Mouse (Mus musculus): Measurements from ENCODE around the gene Speer4f1. TPM values are rescaled to one million over a fixed set of nuclear protein-coding genes. Genes with fewer than 3 reads are reported as not detected.

Speer4f1 gene
- total and polyA plus RNA-seq, 3 experiments: not detected

- no peak overlapping the region for H3K4me2 ChIP-seq (ENCODE audit: insufficient read depth, low read depth, poor library complexity, severe bottlenecking)
- DNase-seq (ENCODE audit: extremely low read depth): no peak
- no peak overlapping the region for H3K27ac ChIP-seq (ENCODE audit: insufficient read depth, low read depth)
- dilution Hi-C loops (cut with MboI; ENCODE audit: extremely low pct_ligation_motif_present, extremely low pct_unique_long_range_greater_than_20kb, low sequenced_read_pairs) (no loop called here), in situ Hi-C loops (cut with MboI; ENCODE audit: low pct_ligation_motif_present, low pct_unique_long_range_greater_than_20kb, low sequenced_read_pairs) (no loop called here)
- H3K79me2 ChIP-seq (replicated peaks; ENCODE audit: control insufficient read depth, extremely low read depth, insufficient read depth, poor library complexity, severe bottlenecking): no peaks in the 10 kb centered on the region
- no peak overlapping the region for H3K4me3 ChIP-seq (replicated peaks in 1 of 3; ENCODE audit: low read depth in 2 of 3, low read length in 2 of 3, poor library complexity in 1 of 3)
- H3K4me1 ChIP-seq (ENCODE audit: control insufficient read depth in 1 of 2, insufficient read depth in 2 of 2): no peaks in the 10 kb centered on the region
- no peaks in the 10 kb centered on the region for H3K36me3 ChIP-seq (replicated peaks in 1 of 2; ENCODE audit: control insufficient read depth in 1 of 2, insufficient read depth in 1 of 2, low read length in 1 of 2)
- no peaks in the 10 kb centered on the region for H3K9me3 ChIP-seq (replicated peaks; ENCODE audit: low read length)
- no peak overlapping the region for H3K9ac ChIP-seq (ENCODE audit: insufficient read depth, low read depth)
- no peaks in the 10 kb centered on the region for H3K27me3 ChIP-seq (replicated peaks)
- TF ChIP-seq UBTF (IDR thresholded peaks at IDR 0.05; ENCODE audit: low read depth, low read length) (no peak), ELF1 (IDR thresholded peaks at IDR 0.05; ENCODE audit: low read depth, low read length) (no peak), JUND (conservative IDR thresholded peaks at IDR 0.05; ENCODE audit: low read depth, low read length) (no peak), BHLHE40 (IDR thresholded peaks at IDR 0.05; ENCODE audit: low read depth, low read length) (no peak), E2F4 (IDR thresholded peaks at IDR 0.05; ENCODE audit: insufficient replicate concordance, low read depth, low read length) (no peak), ZNF384 (IDR thresholded peaks at IDR 0.05; ENCODE audit: low read depth, low read length) (no peak)
Observed at GRCm38 (mm10) chr5:17496650-17497049, 20.8 kb downstream of the Speer4f1 start.

GRCm38 (mm10) chr5:17499873-17500329 is 24.0 kb downstream of the Speer4f1 start:
- H3K9me3 ChIP-seq (replicated peaks; ENCODE audit: low read length): no peaks in the 10 kb centered on the region
- H3K9ac ChIP-seq (ENCODE audit: insufficient read depth, low read depth): no peak overlapping the region
- no peaks in the 10 kb centered on the region for H3K79me2 ChIP-seq (replicated peaks; ENCODE audit: control insufficient read depth, extremely low read depth, insufficient read depth, poor library complexity, severe bottlenecking)
- no peaks in the 10 kb centered on the region for H3K36me3 ChIP-seq (replicated peaks in 1 of 2; ENCODE audit: control insufficient read depth in 1 of 2, insufficient read depth in 1 of 2, low read length in 1 of 2)
- no peak for TF ChIP-seq JUN (IDR thresholded peaks at IDR 0.05; ENCODE audit: insufficient read depth, low read depth, low read length)
- no peak overlapping the region for H3K27ac ChIP-seq (ENCODE audit: insufficient read depth, low read depth)
- no peaks in the 10 kb centered on the region for H3K27me3 ChIP-seq (replicated peaks)
- no peak overlapping the region for H3K4me2 ChIP-seq (ENCODE audit: insufficient read depth, low read depth, poor library complexity, severe bottlenecking)
- dilution Hi-C loops (cut with MboI; ENCODE audit: extremely low pct_ligation_motif_present, extremely low pct_unique_long_range_greater_than_20kb, low sequenced_read_pairs): no loop called here
- H3K4me3 ChIP-seq (replicated peaks in 1 of 3; ENCODE audit: low read depth in 2 of 3, low read length in 2 of 3, poor library complexity in 1 of 3): no peak overlapping the region
- in situ Hi-C loops (cut with MboI; ENCODE audit: low pct_ligation_motif_present, low pct_unique_long_range_greater_than_20kb, low sequenced_read_pairs): no loop called here
- DNase-seq (ENCODE audit: extremely low read depth): no peak
- H3K4me1 ChIP-seq (ENCODE audit: control insufficient read depth in 1 of 2, insufficient read depth in 2 of 2): no peaks in the 10 kb centered on the region

- Histone ChIP-seq H3K79me2 (replicated peaks; ENCODE audit: control insufficient read depth, extremely low read depth, insufficient read depth, poor library complexity, severe bottlenecking) (no peaks in the 10 kb centered on the region), H3K36me3 (replicated peaks in 1 of 2; ENCODE audit: control insufficient read depth in 1 of 2, insufficient read depth in 1 of 2, low read length in 1 of 2) (no peaks in the 10 kb centered on the region), H3K27ac (ENCODE audit: insufficient read depth, low read depth) (no peak overlapping the region), H3K9ac (ENCODE audit: insufficient read depth, low read depth) (no peak overlapping the region), H3K4me2 (ENCODE audit: insufficient read depth, low read depth, poor library complexity, severe bottlenecking) (no peak overlapping the region), H3K4me1 (ENCODE audit: control insufficient read depth in 1 of 2, insufficient read depth in 2 of 2) (no peaks in the 10 kb centered on the region), H3K4me3 (replicated peaks in 1 of 3; ENCODE audit: low read depth in 2 of 3, low read length in 2 of 3, poor library complexity in 1 of 3) (no peak overlapping the region), H3K9me3 (replicated peaks; ENCODE audit: low read length) (no peaks in the 10 kb centered on the region), H3K27me3 (replicated peaks) (no peaks in the 10 kb centered on the region)
- no peak for TF ChIP-seq MAX (IDR thresholded peaks at IDR 0.05; ENCODE audit: low read length)
- TF ChIP-seq USF1 (IDR thresholded peaks at IDR 0.05; ENCODE audit: low read depth, low read length): no peak
- TF ChIP-seq MXI1 (IDR thresholded peaks at IDR 0.05; ENCODE audit: low read depth, low read length): no peak
- no peak for TF ChIP-seq CHD1 (IDR thresholded peaks at IDR 0.05; ENCODE audit: low read depth, low read length)
- no peak for TF ChIP-seq KAT2A (IDR thresholded peaks at IDR 0.05; ENCODE audit: insufficient replicate concordance, low read length)
- TF ChIP-seq GABPA (IDR thresholded peaks at IDR 0.05; ENCODE audit: insufficient replicate concordance, low read depth, low read length): no peak
- no peak for TF ChIP-seq MEF2A (IDR thresholded peaks at IDR 0.05; ENCODE audit: borderline replicate concordance, low read depth, low read length)
- DNase-seq (ENCODE audit: extremely low read depth): no peak
- in situ Hi-C loops (cut with MboI; ENCODE audit: low pct_ligation_motif_present, low pct_unique_long_range_greater_than_20kb, low sequenced_read_pairs) (no loop called here), dilution Hi-C loops (cut with MboI; ENCODE audit: extremely low pct_ligation_motif_present, extremely low pct_unique_long_range_greater_than_20kb, low sequenced_read_pairs) (no loop called here)
Observed at GRCm38 (mm10) chr5:17500866-17501265, 25.0 kb downstream of the Speer4f1 start.

Data from CH12.LX (cell line).